Mouse (Mus musculus) hindbrain, embryonic 15.5 days (tissue): Measurements from ENCODE around the gene Spg21. TPM values are rescaled to one million over a fixed set of nuclear protein-coding genes. Genes with fewer than 3 reads are reported as not detected.

Experiments
- ATAC-seq: fragments of 200-750 bp; cut with Nextera tagmentation; 2 replicates; pipeline ENCODE4 v1.8.0; 2017; ENCODE audit warnings: low read depth, moderate number of reproducible peaks, moderate TSS enrichment; ENCODE audit not compliant: low FRiP score
- H3K27ac ChIP-seq: fragments of 300-500 bp; sonication (generic); replicated peaks from 2 replicates; pipeline ENCODE4 v1.5.1; 2015; ENCODE audit warnings: mild to moderate bottlenecking, inconsistent platforms
- H3K27me3 ChIP-seq: fragments of 300-500 bp; sonication (generic); 2 replicates; pipeline ENCODE4 v1.6.1; 2015; ENCODE audit warnings: control low read depth, inconsistent platforms
- H3K36me3 ChIP-seq: fragments of 300-500 bp; sonication (generic); 2 replicates; pipeline ENCODE4 v1.6.1; 2015; ENCODE audit warnings: control low read depth, inconsistent platforms
- H3K4me1 ChIP-seq: fragments of 300-500 bp; sonication (generic); replicated peaks from 2 replicates; pipeline ENCODE4 v1.6.1; 2015; ENCODE audit warnings: control low read depth, inconsistent platforms
- H3K4me2 ChIP-seq: fragments of 300-500 bp; sonication (generic); 2 replicates; pipeline ENCODE4 v1.6.1; 2015; ENCODE audit warnings: moderate library complexity, mild to moderate bottlenecking, inconsistent platforms
- H3K4me3 ChIP-seq: fragments of 300-500 bp; sonication (generic); 2 replicates; pipeline ENCODE4 v1.5.1; 2015; ENCODE audit warnings: mild to moderate bottlenecking, inconsistent platforms
- H3K9ac ChIP-seq: fragments of 300-500 bp; sonication (generic); 2 replicates; pipeline ENCODE4 v1.6.1; 2015; ENCODE audit warnings: inconsistent platforms
- H3K9me3 ChIP-seq: fragments of 300-500 bp; sonication (generic); 2 replicates; pipeline ENCODE4 v1.6.1; 2016; ENCODE audit warnings: control low read depth, inconsistent platforms
- WGBS: fragments of 180-500 bp; shearing (Covaris S2); methylation state at CpG from one replicate; pipeline ENCODE4 v1.1.7; 2015; 5-methylcytosine and 5-hydroxymethylcytosine counted together
- polyA plus RNA-seq: library from polyadenylated mRNA; unstranded; fragments of >200 nt; fragmentation: Nextera tagmentation; extraction: Ambion mirVana; gene quantifications from 2 replicates; pipeline ENCODE4 v1.2.1, GENCODE M21; 2015

Gene Spg21
- polyA plus RNA-seq, 1 experiment from 2014 or later = 117 TPM

- peaks cover 10% of the 10 kb centered on the region for H3K4me1 ChIP-seq
- H3K9me3 ChIP-seq = no peaks in the 10 kb centered on the region
- WGBS = 82% methylated on average over 10 of the region's 10 CpGs
- no peak overlapping the region for H3K27ac ChIP-seq
- no peaks in the 10 kb centered on the region for H3K36me3 ChIP-seq
- H3K27me3 ChIP-seq = no peaks in the 10 kb centered on the region
- no peak overlapping the region for H3K4me3 ChIP-seq
- no peak for ATAC-seq
- H3K9ac ChIP-seq = no peak overlapping the region
- no peak overlapping the region for H3K4me2 ChIP-seq
Observed at GRCm38 (mm10) chr9:65525445-65526195, 64.9 kb downstream of the Spg21 start.

- Histone ChIP-seq H3K27ac (no peak overlapping the region), H3K27me3 (no peaks in the 10 kb centered on the region), H3K36me3 (no peaks in the 10 kb centered on the region), H3K4me3 (no peak overlapping the region), H3K9ac (no peak overlapping the region), H3K4me1 (no peaks in the 10 kb centered on the region; the same call in 1 of the 2 replicates), H3K4me2 (no peak overlapping the region), H3K9me3 (no peaks in the 10 kb centered on the region)
- no peak for ATAC-seq
- 82% methylated on average over 6 of the region's 6 CpGs for WGBS
Observed at GRCm38 (mm10) chr9:65528417-65529038, 67.8 kb downstream of the Spg21 start.

DNA sequence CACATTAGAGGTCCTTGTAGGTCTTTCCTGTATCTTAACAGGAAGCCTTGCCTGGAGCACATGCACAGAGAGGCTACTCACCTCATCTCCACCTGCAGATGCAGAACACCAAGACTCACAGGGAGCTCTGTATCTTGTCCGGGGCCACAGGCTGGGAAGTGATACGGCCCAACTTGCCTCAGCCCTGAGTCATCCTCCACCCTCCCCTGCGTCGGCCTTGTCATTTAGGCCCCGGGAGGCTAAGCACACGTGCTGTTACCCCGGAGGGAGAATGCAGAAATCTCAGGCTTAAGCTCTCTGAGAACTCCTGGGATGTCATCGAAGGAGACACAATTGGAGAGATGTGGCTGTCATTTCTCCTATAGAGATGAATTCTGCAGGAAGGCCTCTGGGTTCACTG, 68.9 kb downstream of the Spg21 start:
- no peaks in the 10 kb centered on the region for H3K36me3 ChIP-seq
- H3K9me3 ChIP-seq = no peaks in the 10 kb centered on the region
- no peak overlapping the region for H3K4me3 ChIP-seq
- no peaks in the 10 kb centered on the region for H3K27me3 ChIP-seq
- ATAC-seq = no peak
- H3K27ac ChIP-seq = no peak overlapping the region
- H3K9ac ChIP-seq = no peak overlapping the region
- H3K4me1 ChIP-seq = no peaks in the 10 kb centered on the region
- H3K4me2 ChIP-seq = no peak overlapping the region
- WGBS = 54% methylated on average over 8 of the region's 8 CpGs

GRCm38 (mm10) chr9:65531283-65531682, 70.5 kb downstream of the Spg21 start:
- H3K4me1 ChIP-seq = no peaks in the 10 kb centered on the region
- H3K4me2 ChIP-seq = no peak overlapping the region
- H3K9ac ChIP-seq = no peak overlapping the region
- no peaks in the 10 kb centered on the region for H3K9me3 ChIP-seq
- H3K36me3 ChIP-seq = no peaks in the 10 kb centered on the region
- WGBS = 93% methylated on average over 5 of the region's 5 CpGs
- H3K27me3 ChIP-seq = no peaks in the 10 kb centered on the region
- H3K27ac ChIP-seq = no peak overlapping the region
- no peak overlapping the region for H3K4me3 ChIP-seq
- no peak for ATAC-seq

DNA sequence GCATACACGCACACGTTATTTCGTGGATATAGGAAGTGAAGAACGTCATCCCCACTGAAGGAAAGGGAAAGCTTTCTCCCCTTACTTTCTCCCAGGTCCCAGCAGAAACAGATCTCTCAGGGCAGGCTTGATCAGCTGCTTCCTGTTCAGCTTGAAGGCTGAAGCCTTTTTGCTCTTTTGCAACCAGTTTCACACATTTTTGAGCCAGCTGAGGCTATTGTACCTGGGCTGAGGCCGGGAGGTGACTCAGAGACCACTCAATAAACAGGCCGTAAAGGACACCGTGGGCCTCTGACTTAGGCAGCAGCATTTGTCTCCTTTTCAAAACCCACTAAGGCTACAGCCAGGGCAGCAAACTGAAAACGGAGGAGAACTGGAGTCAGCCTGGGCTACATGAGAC, 72.2 kb downstream of the Spg21 start:
- 87% methylated on average over 8 of the region's 8 CpGs for WGBS
- Histone ChIP-seq H3K4me2 (no peak overlapping the region), H3K36me3 (no peaks in the 10 kb centered on the region), H3K9me3 (no peaks in the 10 kb centered on the region), H3K27me3 (no peaks in the 10 kb centered on the region), H3K9ac (no peak overlapping the region), H3K4me1 (no peaks in the 10 kb centered on the region), H3K4me3 (no peak overlapping the region), H3K27ac (no peak overlapping the region)
- no peak for ATAC-seq

GRCm38 (mm10) chr9:65534111-65534510, 73.4 kb downstream of the Spg21 start:
- no peak overlapping the region for H3K4me2 ChIP-seq
- H3K27ac ChIP-seq = no peak overlapping the region
- H3K36me3 ChIP-seq = no peaks in the 10 kb centered on the region
- no peak overlapping the region for H3K4me3 ChIP-seq
- H3K9me3 ChIP-seq = no peaks in the 10 kb centered on the region
- 83% methylated on average over 3 of the region's 3 CpGs for WGBS
- no peak for ATAC-seq
- H3K9ac ChIP-seq = no peak overlapping the region
- H3K4me1 ChIP-seq = no peaks in the 10 kb centered on the region
- no peaks in the 10 kb centered on the region for H3K27me3 ChIP-seq

GRCm38 (mm10) chr9:65535191-65535722, 74.5 kb downstream of the Spg21 start:
- no peak overlapping the region for H3K27ac ChIP-seq
- H3K4me2 ChIP-seq = no peak overlapping the region
- H3K4me3 ChIP-seq = no peak overlapping the region
- H3K9me3 ChIP-seq = no peaks in the 10 kb centered on the region
- H3K27me3 ChIP-seq = no peaks in the 10 kb centered on the region
- no peaks in the 10 kb centered on the region for H3K36me3 ChIP-seq
- no peak for ATAC-seq
- H3K4me1 ChIP-seq = no peaks in the 10 kb centered on the region
- WGBS = 87% methylated on average over 3 of the region's 3 CpGs
- H3K9ac ChIP-seq = no peak overlapping the region

DNA sequence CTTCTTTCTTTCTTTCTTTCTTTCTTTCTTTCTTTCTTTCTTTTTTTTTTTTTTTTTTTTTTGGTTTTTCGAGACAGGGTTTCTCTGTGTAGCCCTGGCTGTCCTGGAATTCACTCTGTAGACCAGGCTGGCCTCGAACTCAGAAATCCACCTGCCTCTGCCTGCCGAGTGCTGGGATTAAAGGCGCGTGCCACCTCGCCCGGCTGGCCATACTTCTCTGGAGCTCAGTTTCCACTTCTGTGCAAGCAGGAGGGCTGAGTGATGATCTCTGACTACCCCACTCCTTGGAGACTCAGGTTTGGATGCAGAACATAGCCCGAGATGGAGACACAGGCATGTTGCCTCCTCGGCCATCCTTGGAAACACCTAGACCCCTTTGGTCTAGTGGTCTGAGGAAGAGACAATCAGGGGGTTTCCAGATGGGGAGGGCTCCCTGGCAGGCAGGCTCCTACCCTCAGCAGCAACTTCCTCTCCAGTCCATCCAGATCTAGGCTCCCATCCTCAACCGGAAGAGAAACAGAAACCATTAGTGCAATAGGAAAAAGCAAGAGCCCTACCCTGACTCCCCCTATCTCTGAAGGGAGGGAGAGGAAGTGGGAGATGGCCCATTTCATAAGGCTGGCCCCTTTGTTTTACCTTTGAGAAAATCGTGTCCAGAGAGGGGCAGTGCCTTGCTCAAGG, 75.2 kb downstream of the Spg21 start:
- no peak overlapping the region for H3K4me2 ChIP-seq
- H3K9ac ChIP-seq = no peak overlapping the region
- no peaks in the 10 kb centered on the region for H3K27me3 ChIP-seq
- 87% methylated on average over 10 of the region's 11 CpGs for WGBS
- H3K36me3 ChIP-seq = no peaks in the 10 kb centered on the region
- ATAC-seq = no peak
- H3K4me3 ChIP-seq = no peak overlapping the region
- H3K4me1 ChIP-seq = no peaks in the 10 kb centered on the region
- no peak overlapping the region for H3K27ac ChIP-seq
- no peaks in the 10 kb centered on the region for H3K9me3 ChIP-seq

DNA sequence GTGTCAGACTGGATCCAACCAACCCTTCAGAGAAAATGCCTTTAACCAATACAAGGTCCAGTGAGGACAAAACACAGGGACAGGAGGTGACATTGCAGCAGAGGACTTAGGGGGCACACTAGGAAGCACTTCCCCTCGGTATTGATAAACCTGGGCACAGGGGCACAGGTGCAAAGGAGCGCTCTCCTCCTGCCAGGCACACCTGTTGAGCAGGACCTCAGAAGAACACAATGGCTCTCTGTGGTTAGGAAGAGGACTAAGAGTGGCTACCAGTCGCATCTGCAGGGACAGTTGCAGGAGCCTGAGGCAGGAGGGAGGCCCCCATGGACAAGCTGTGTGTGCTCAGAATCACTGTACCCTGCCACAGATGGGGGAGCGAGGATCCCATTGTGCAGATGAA, 75.7 kb downstream of the Spg21 start:
- no peaks in the 10 kb centered on the region for H3K27me3 ChIP-seq
- H3K4me1 ChIP-seq = no peaks in the 10 kb centered on the region
- H3K4me3 ChIP-seq = no peak overlapping the region
- no peak overlapping the region for H3K27ac ChIP-seq
- H3K36me3 ChIP-seq = no peaks in the 10 kb centered on the region
- H3K9me3 ChIP-seq = no peaks in the 10 kb centered on the region
- ATAC-seq = no peak
- 77% methylated on average over 4 of the region's 4 CpGs for WGBS
- H3K9ac ChIP-seq = no peak overlapping the region
- no peak overlapping the region for H3K4me2 ChIP-seq

Other genes with a start within 250 kb of the Spg21 start
- 0.20 and 0.48 TPM in 2 replicates for gene Cilp, start 195.8 kb upstream of the Spg21 start, polyA plus RNA-seq
- 37.1 and 40.3 TPM in 2 replicates for gene Clpx, start 166.7 kb upstream of the Spg21 start, polyA plus RNA-seq
- 9.7 and 9.8 TPM in 2 replicates for gene Pdcd7, start 114.8 kb upstream of the Spg21 start, polyA plus RNA-seq
- 2.5 and 3.3 TPM in 2 replicates for gene Ubap1l, start 99.9 kb upstream of the Spg21 start, polyA plus RNA-seq
- 0.41 and 0.78 TPM in 2 replicates for gene Kbtbd13, start 69.3 kb upstream of the Spg21 start, polyA plus RNA-seq
- 7.6 TPM in 2 replicates for gene Rasl12, start 62.4 kb upstream of the Spg21 start, polyA plus RNA-seq
- gene Slc51b, start 38.0 kb upstream of the Spg21 start, polyA plus RNA-seq = not detected in 2 replicates
- 25.4 and 25.7 TPM in 2 replicates for gene Mtfmt, start 25.2 kb upstream of the Spg21 start, polyA plus RNA-seq
- 1.1 and 1.3 TPM in 2 replicates for gene Ankdd1a, start 59.2 kb downstream of the Spg21 start, polyA plus RNA-seq
- gene Plekho2, start 119.1 kb downstream of the Spg21 start, polyA plus RNA-seq = 6.8 and 8.0 TPM in 2 replicates
- gene Pif1, start 126.2 kb downstream of the Spg21 start, polyA plus RNA-seq = 3.6 and 4.5 TPM in 2 replicates
- 4.1 and 4.9 TPM in 2 replicates for gene Rbpms2, start 168.7 kb downstream of the Spg21 start, polyA plus RNA-seq
- gene Oaz2, start 207.1 kb downstream of the Spg21 start, polyA plus RNA-seq = 404 and 429 TPM in 2 replicates